Mouse (Mus musculus) lung, postnatal 0 days (tissue): ENCODE results near the gene Ankrd12.

Experiments
- CTCF ChIP-seq: IDR thresholded peaks from 2 replicates; pipeline ENCODE4 v1.5.1; 2016; ENCODE audit warnings: antibody characterized with exemption, mild to moderate bottlenecking
- EP300 ChIP-seq: IDR thresholded peaks from 2 replicates; pipeline ENCODE4 v1.6.1; 2016; ENCODE audit warnings: antibody characterized with exemption, mild to moderate bottlenecking, control low read depth

GRCm38 (mm10) chr17:65937671-65938070 is 139.2 kb downstream of the Ankrd12 start:
- TF ChIP-seq EP300 = no peak
- TF ChIP-seq CTCF = no peak
